Mouse (Mus musculus) ES-E14 (cell line): ENCODE data around the gene Ttll7. TPM values are rescaled to one million over a fixed set of nuclear protein-coding genes. Genes with fewer than 3 reads are reported as not detected.
A peak's percentile ranks its signal among the peaks of the same experiment; 100 is the strongest.

Experiments
- DNase-seq: peaks from one replicate; pipeline ENCODE4 v3.0.0-alpha.2; 2013; ENCODE audit warnings: low read depth, low spot score
- H3K27ac ChIP-seq: 2 replicates; pipeline ENCODE4 v1.5.1; 2012; ENCODE audit warnings: low read depth, mild to moderate bottlenecking, low read length, moderate library complexity, mixed read lengths; ENCODE audit not compliant: poor library complexity, insufficient read depth, severe bottlenecking
- H3K36me3 ChIP-seq: 2 replicates; pipeline ENCODE4 v1.6.1; 2012; ENCODE audit warnings: mild to moderate bottlenecking, low read length, moderate library complexity, mixed read lengths; ENCODE audit not compliant: control insufficient read depth, poor library complexity, insufficient read depth, severe bottlenecking
- H3K4me1 ChIP-seq, 2 experiments: fragments of 150-350 bp in 1 of 2; sonication (generic) in 1 of 2; 2 replicates each; pipeline ENCODE4 v1.6.1; 2012; ENCODE audit warnings: low read length in 2 of 2, mild to moderate bottlenecking in 1 of 2, mixed read lengths in 1 of 2; ENCODE audit not compliant: control insufficient read depth in 2 of 2, insufficient read depth in 2 of 2, poor library complexity in 1 of 2
- H3K4me3 ChIP-seq, 2 experiments: fragments of 150-350 bp in 1 of 2; sonication (generic) in 1 of 2; 2 replicates each; pipeline ENCODE4 v1.5.1; 2012; ENCODE audit warnings: low read length in 2 of 2, low read depth in 1 of 2, mild to moderate bottlenecking in 1 of 2, mixed read lengths in 1 of 2; ENCODE audit not compliant: insufficient read depth in 1 of 2, poor library complexity in 1 of 2, severe bottlenecking in 1 of 2
- H3K9ac ChIP-seq: 2 replicates; pipeline ENCODE4 v1.6.1; 2012; ENCODE audit warnings: low read depth, mild to moderate bottlenecking, low read length, mixed read lengths; ENCODE audit not compliant: poor library complexity, insufficient read depth, severe bottlenecking
- H3K9me3 ChIP-seq: fragments of 150-350 bp; sonication (generic); 2 replicates; pipeline ENCODE4 v1.6.1; 2012; ENCODE audit warnings: low read depth, mild to moderate bottlenecking, low read length; ENCODE audit not compliant: control insufficient read depth, insufficient read depth
- CHD2 ChIP-seq: IDR thresholded peaks from 2 replicates; pipeline ENCODE4 v1.6.1; 2014; ENCODE audit warnings: mild to moderate bottlenecking, low read depth, low read length, inconsistent platforms
- HCFC1 ChIP-seq: IDR thresholded peaks from 2 replicates; pipeline ENCODE4 v1.6.1; 2012; ENCODE audit warnings: low read length, inconsistent platforms, borderline replicate concordance; ENCODE audit not compliant: insufficient read depth
- MAFK ChIP-seq: IDR thresholded peaks from 2 replicates; pipeline ENCODE4 v1.6.1; 2014; ENCODE audit warnings: mild to moderate bottlenecking, low read depth, low read length, inconsistent platforms; ENCODE audit not compliant: insufficient read depth
- ZC3H11A ChIP-seq: IDR thresholded peaks from 2 replicates; pipeline ENCODE4 v1.6.1; 2012; ENCODE audit warnings: low read depth, mild to moderate bottlenecking, inconsistent platforms, low read length, borderline replicate concordance
- ZNF384 ChIP-seq: IDR thresholded peaks from 2 replicates; pipeline ENCODE4 v1.6.1; 2012; ENCODE audit warnings: low read depth, low read length, inconsistent platforms
- in situ Hi-C, 2 experiments: fragments of 600-800 bp; cut with MboI; formaldehyde crosslinking; loops; one replicate each; pipeline ENCODE4 v1.15.1; 2025; ENCODE audit warnings: low sequenced_read_pairs in 2 of 2, inconsistent platforms in 1 of 2; ENCODE audit not compliant: unreplicated experiment in 2 of 2
- total RNA-seq: library from RNA; depleted of rRNA; stranded (reverse); fragments of 300-350 nt; gene quantifications from 2 replicates; pipeline ENCODE4 v1.2.3, GENCODE M21; 2012

Ttll7 gene
- total RNA-seq, 1 experiment = 0.94 TPM

DNA sequence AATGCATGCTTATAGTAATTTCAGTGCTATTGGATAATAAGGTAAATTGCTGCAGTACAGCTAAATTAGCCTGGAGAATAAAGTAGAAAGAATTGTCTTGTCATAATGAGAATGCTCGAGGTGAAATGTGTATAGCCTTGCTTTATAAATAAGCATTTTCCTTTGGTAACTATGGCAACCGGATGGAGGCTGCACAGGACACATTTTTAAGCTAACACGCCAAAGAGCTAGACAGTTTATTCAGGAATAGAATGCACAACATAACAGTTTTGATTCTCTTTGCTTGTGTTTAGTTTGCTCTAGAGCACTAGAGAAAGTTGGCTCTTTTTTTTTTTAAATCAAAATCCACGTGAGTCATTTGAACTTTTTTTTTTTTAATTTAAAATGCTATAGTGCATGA lies 49.6 kb downstream of the Ttll7 start:
- in situ Hi-C loops = loop anchor here in 1 of 2 experiments (25.0 kb wide), 1 partner anchor 564 kb away; no protein-coding TSS in a partner anchor
- DNase-seq = no peak

GRCm38 (mm10) chr3:146905606-146906005 lies 53.4 kb downstream of the Ttll7 start:
- Histone ChIP-seq H3K9ac (no peak overlapping the region), H3K4me1 (no peaks in the 10 kb centered on the region), H3K36me3 (no peaks in the 10 kb centered on the region), H3K9me3 (no peaks in the 10 kb centered on the region), H3K27ac (no peak overlapping the region), H3K4me3 (no peak overlapping the region)
- DNase-seq = no peak
- TF ChIP-seq ZNF384 (no peak), CHD2 (no peak), HCFC1 (no peak), ZC3H11A (no peak), MAFK (no peak)
- in situ Hi-C loops = loop anchor here in 1 of 2 experiments (25.0 kb wide), 1 partner anchor 568 kb away; no protein-coding TSS in a partner anchor

More for the DNA sequence above, 49.6 kb downstream of the Ttll7 start:
- TF ChIP-seq ZNF384 (no peak), HCFC1 (no peak), CHD2 (no peak), ZC3H11A (no peak), MAFK (no peak)
- Histone ChIP-seq H3K9me3 (no peaks in the 10 kb centered on the region), H3K9ac (no peak overlapping the region), H3K4me3 (no peak overlapping the region), H3K4me1 (no peaks in the 10 kb centered on the region), H3K36me3 (no peaks in the 10 kb centered on the region), H3K27ac (no peak overlapping the region)

DNA sequence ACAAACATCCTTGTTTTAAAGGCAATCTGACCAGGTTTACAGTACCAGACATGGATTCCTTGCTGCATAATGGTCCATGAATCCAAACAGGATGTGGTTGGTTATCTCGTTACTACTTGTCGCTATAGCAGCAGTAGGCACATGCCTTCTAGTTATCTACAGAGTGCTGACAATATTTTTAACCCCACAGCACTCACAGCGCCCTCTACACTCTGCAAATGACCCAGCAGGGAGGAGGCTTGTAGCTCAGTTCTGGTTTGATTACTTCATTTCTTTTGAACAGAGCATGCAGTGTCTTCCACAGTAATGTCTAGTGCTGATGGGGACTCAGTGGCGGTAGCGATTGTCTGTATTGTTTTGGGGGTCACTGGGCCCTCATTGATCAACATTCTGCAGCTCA lies 56.8 kb downstream of the Ttll7 start:
- no peaks in the 10 kb centered on the region for H3K4me1 ChIP-seq
- no peak overlapping the region for H3K27ac ChIP-seq
- H3K9ac ChIP-seq = no peak overlapping the region
- no peak overlapping the region for H3K4me3 ChIP-seq
- DNase-seq = no peak
- no peaks in the 10 kb centered on the region for H3K36me3 ChIP-seq
- no peaks in the 10 kb centered on the region for H3K9me3 ChIP-seq
- no peak for TF ChIP-seq ZC3H11A
- TF ChIP-seq MAFK = no peak
- TF ChIP-seq CHD2 = no peak
- no peak for TF ChIP-seq HCFC1
- TF ChIP-seq ZNF384 = no peak
- in situ Hi-C loops = loop anchor here in 1 of 2 experiments (25.0 kb wide), 1 partner anchor 572 kb away; no protein-coding TSS in a partner anchor

GRCm38 (mm10) chr3:146913107-146913506 lies 60.9 kb downstream of the Ttll7 start:
- H3K9ac ChIP-seq = no peak overlapping the region
- no peaks in the 10 kb centered on the region for H3K4me1 ChIP-seq
- in situ Hi-C loops = loop anchor here in 1 of 2 experiments (25.0 kb wide), 1 partner anchor 576 kb away; no protein-coding TSS in a partner anchor
- no peak overlapping the region for H3K4me3 ChIP-seq
- DNase-seq = no peak
- H3K9me3 ChIP-seq = no peaks in the 10 kb centered on the region
- no peak overlapping the region for H3K27ac ChIP-seq
- no peak for TF ChIP-seq ZC3H11A
- H3K36me3 ChIP-seq = no peaks in the 10 kb centered on the region

DNA sequence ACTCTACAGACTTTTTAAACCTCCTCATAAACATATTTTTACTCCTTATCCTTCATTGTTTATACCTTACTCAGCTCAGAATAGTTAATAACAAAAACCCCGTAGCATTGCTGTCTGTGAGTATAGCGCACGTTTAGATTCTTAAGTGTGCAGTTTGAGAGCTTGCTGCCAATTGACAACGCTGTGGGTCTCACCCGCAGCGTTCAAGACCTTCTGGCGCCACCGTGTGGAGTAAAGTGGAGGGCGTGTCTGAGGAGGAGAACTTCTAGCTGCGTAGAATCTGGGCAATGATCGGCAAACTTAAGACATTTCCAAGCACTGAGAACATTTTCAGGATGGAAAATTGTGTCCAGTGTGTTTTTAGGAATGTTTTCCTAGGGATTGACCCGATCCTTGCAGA lies 62.6 kb downstream of the Ttll7 start:
- no peaks in the 10 kb centered on the region for H3K36me3 ChIP-seq

More for the DNA sequence above, 62.6 kb downstream of the Ttll7 start:
- peak; percentile 69 for DNase-seq
- no peak overlapping the region for H3K27ac ChIP-seq
- H3K4me1 ChIP-seq = no peaks in the 10 kb centered on the region
- no peak overlapping the region for H3K4me3 ChIP-seq
- no peak for TF ChIP-seq HCFC1
- no peak for TF ChIP-seq MAFK
- peak; percentile 72; the same call in 1 of the 2 replicates for TF ChIP-seq ZC3H11A
- TF ChIP-seq CHD2 = no peak
- TF ChIP-seq ZNF384 = no peak
- no peak overlapping the region for H3K9ac ChIP-seq
- in situ Hi-C loops = loop anchor here in 1 of 2 experiments (25.0 kb wide), 1 partner anchor 577 kb away; no protein-coding TSS in a partner anchor
- H3K9me3 ChIP-seq = no peaks in the 10 kb centered on the region
